Comparison of ENCODE assay signal across 9 mouse cellular contexts in genomic region chr7:28693321-28693966, GRCm38 (mm10). TPM values are rescaled to one million over a fixed set of nuclear protein-coding genes. Genes with fewer than 3 reads are reported as not detected.
DNase-seq lines count a peak whose midpoint lies in the region; ATAC-seq lines count a peak whose summit lies in the region.
"Had no signal": no experiment of that assay in that cellular context is flagged by ENCODE, and none has a peak within 500 bp of the region (broad histone marks: within the 10 kb centered on the region; RNA-seq: fewer than 3 reads in every experiment).

No protein-coding gene starts in this region.

- DNase-seq in adrenal gland, adult (ENCODE audit: inconsistent age in 2 of 2, low spot score in 1 of 2): peak; percentile 72 to 84
- peak; percentile 89 to 91 for DNase-seq in cerebellum, postnatal 36 days
- peak; percentile 40 for DNase-seq in gastrocnemius, adult 18-20 months (ENCODE audit: low spot score)
- peak; percentile 99 for DNase-seq in induced T-regulatory cell, adult 2 months (ENCODE audit: low read depth)
- peak; percentile 65 to 93 for DNase-seq in left cerebral cortex, adult 8-10 months (ENCODE audit: low spot score in 2 of 2)
- peak; percentile 90 for DNase-seq in right cerebral cortex, adult 18-20 months
- DNase-seq in urinary bladder, adult 2 months (ENCODE audit: low spot score): peak; percentile 28

- peak; percentile 92 for ATAC-seq in megakaryocyte, adult 5-6 weeks (ENCODE audit: poor library complexity, severe bottlenecking)

RNA-seq across cellular contexts. Expression of gene Fbxo27, which starts 0.8 kb away (rescaled TPM):
- under 1 TPM; 0.34 to 0.76 TPM for total RNA-seq in gastrocnemius, adult 18-20 months (2021)
- total RNA-seq in left cerebral cortex, adult 8-10 months (2022): 10 to 100 TPM; 18.3 to 20.9 (median 20.4) TPM
- total RNA-seq in megakaryocyte, adult 5-6 weeks (2015): 0.58 and 0.93 TPM in 2 replicates
- total RNA-seq in megakaryocyte, adult 5-6 weeks (2017): 0.08 and 0.70 TPM in 2 replicates
- 9.4 and 12.6 TPM in 2 replicates for polyA plus RNA-seq in urinary bladder, adult 2 months (2012; rRNA removed)
- polyA plus RNA-seq: myocyte had no signal

RNA-seq across cellular contexts. Expression of gene Fbxo17, which starts 23.2 kb away (rescaled TPM):
- 1 to 10 TPM; 3.5 to 3.8 TPM for total RNA-seq in gastrocnemius, adult 18-20 months (2021)
- total RNA-seq in left cerebral cortex, adult 8-10 months (2022): 1 to 10 TPM; 1.8 to 4.3 (median 2.8) TPM
- 1.1 and 1.2 TPM in 2 replicates for total RNA-seq in megakaryocyte, adult 5-6 weeks (2015)
- 0.26 and 0.77 TPM in 2 replicates for total RNA-seq in megakaryocyte, adult 5-6 weeks (2017)
- 6.1 and 6.8 TPM in 2 replicates for polyA plus RNA-seq in urinary bladder, adult 2 months (2012; rRNA removed)

RNA-seq across cellular contexts. Expression of gene Mrps12, which starts 48.2 kb away (rescaled TPM):
- 10 to 100 TPM; 43.8 to 44.0 TPM for total RNA-seq in gastrocnemius, adult 18-20 months (2021)
- total RNA-seq in left cerebral cortex, adult 8-10 months (2022): 10 to 100 TPM; 54.2 to 65.8 (median 60.4) TPM
- 67.6 and 79.2 TPM in 2 replicates for total RNA-seq in megakaryocyte, adult 5-6 weeks (2015)
- 29.1 and 32.0 TPM in 2 replicates for total RNA-seq in megakaryocyte, adult 5-6 weeks (2017)
- 53.5 and 59.2 TPM in 2 replicates for polyA plus RNA-seq in urinary bladder, adult 2 months (2012; rRNA removed)

RNA-seq across cellular contexts. Expression of gene Sars2, which starts 48.3 kb away (rescaled TPM):
- total RNA-seq in gastrocnemius, adult 18-20 months (2021): 10 to 100 TPM; 12.3 to 14.0 TPM
- 10 to 100 TPM; 11.5 to 15.7 (median 13.9) TPM for total RNA-seq in left cerebral cortex, adult 8-10 months (2022)
- 4.8 and 4.9 TPM in 2 replicates for total RNA-seq in megakaryocyte, adult 5-6 weeks (2015)
- total RNA-seq in megakaryocyte, adult 5-6 weeks (2017): 5.6 and 6.9 TPM in 2 replicates
- polyA plus RNA-seq in urinary bladder, adult 2 months (2012; rRNA removed): 9.9 and 10.6 TPM in 2 replicates

Comparison
In these comparisons a context has a peak if more than half of its experiments do, and no peak if none do; other contexts are left out.
1. Peak in every context shown above with its lines: DNase-seq and ATAC-seq.
2. DNase-seq: peak in every context shown above with its lines; median percentile 99 in induced T-regulatory cell, adult 2 months; 90 in cerebellum, postnatal 36 days; 90 in right cerebral cortex, adult 18-20 months; 79 in left cerebral cortex, adult 8-10 months; 78 in adrenal gland, adult; 40 in gastrocnemius, adult 18-20 months; 28 in urinary bladder, adult 2 months.
3. RNA of gene Fbxo27, which starts 0.8 kb away (total RNA-seq): 18.3 to 20.9 TPM in left cerebral cortex, adult 8-10 months; 0.34 to 0.76 TPM in gastrocnemius, adult 18-20 months and 0.08 to 0.93 TPM in megakaryocyte, adult 5-6 weeks; every median in the first group is over 4 times any median in the second.